Mouse (Mus musculus): ENCODE measurements around the gene 1190007I07Rik. TPM values are rescaled to one million over a fixed set of nuclear protein-coding genes. Genes with fewer than 3 reads are reported as not detected.

Gene 1190007I07Rik
- total RNA-seq (2022), result 10 to 100 TPM; 21.7 to 25.7 (median 22.3) TPM

GRCm38 (mm10) chr10:82622671-82623552 lies at the start of gene 1190007I07Rik:
TSS of gene 1190007I07Rik (minus strand) at chr10:82623228.
- peak; percentile 87 for DNase-seq

- no peak for DNase-seq
Measured at GRCm38 (mm10) chr10:82670205-82670604, 47.2 kb upstream of the 1190007I07Rik start.

GRCm38 (mm10) chr10:82666436-82667234 lies 43.6 kb upstream of the 1190007I07Rik start:
- peak; percentile 69 for DNase-seq

GRCm38 (mm10) chr10:82665951-82666350 lies 42.9 kb upstream of the 1190007I07Rik start:
- DNase-seq, result no peak

- no peak for DNase-seq
Measured at GRCm38 (mm10) chr10:82663289-82663688, 40.3 kb upstream of the 1190007I07Rik start.

DNA sequence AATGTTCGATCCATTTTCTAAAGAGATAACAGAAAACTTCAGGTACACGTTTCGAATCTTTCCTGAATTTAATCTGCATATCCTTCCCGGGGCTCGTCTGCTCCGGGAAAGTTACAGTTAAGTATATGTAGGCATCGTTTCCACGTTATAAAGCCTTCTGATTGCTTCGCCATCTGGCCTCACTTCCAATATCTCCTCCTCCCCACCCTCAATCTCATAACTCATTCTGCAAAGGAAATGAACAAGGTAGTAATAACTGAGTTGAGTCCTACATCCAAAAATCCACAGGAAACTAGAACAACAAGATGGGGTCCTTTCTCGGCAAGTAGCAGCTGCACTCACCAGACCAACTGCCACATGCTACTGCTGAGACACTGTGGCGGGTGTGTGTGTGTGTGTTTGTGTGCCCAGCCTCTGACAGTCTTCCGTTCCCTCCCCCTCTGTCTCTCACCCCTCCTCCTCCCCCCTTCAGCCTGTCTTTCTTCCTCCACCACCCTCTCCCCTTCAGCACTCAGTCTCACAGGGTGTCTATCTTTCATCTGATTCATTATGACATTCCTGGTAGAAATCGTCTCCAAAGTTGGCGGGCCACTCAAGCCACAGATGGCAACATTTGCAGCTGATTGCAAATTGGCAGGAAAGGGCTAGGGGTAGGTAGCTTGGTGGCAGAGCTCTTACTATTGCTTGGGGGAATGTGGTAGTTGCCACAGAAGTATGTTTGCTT lies 39.4 kb upstream of the 1190007I07Rik start:
- no peak for DNase-seq

DNA sequence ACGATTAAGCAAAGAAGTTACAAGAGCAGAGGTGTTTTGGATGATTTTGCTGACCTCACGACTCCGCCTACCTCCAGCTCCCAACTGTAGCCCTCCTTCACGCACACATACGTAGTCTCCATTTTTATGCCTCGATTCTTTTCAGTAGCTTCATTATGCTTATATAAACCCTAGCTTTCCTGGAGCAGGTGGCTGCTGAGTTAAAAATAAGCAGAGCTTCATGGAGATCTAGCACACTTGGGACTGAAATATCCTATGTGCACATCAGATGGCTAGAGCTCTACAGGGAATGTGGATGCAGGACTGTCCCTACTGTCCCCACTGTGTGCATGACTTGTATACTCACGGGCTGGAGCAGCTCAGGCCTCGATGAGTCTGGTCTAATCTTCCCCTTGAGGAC lies 38.8 kb upstream of the 1190007I07Rik start:
- DNase-seq, result no peak

DNA sequence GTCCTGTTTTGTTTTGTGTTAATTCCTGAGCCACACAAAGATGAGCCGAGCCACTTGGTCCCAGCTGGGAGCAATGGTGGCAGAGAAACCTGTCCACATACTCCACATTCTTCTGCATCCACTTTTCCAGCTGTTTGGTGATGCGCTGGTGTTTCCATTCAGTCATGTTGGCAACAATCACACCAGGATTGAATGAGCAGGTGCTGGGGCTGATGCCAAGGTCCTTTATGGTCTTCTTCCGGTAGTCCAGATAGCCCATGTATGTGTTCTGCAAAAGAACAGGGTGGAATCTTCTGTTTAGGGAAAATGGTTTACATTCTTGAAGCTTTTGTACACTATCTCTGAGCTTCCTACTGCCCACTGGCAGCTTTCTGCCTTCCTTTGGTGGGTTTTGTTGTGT lies 31.6 kb upstream of the 1190007I07Rik start:
- no peak for DNase-seq

DNA sequence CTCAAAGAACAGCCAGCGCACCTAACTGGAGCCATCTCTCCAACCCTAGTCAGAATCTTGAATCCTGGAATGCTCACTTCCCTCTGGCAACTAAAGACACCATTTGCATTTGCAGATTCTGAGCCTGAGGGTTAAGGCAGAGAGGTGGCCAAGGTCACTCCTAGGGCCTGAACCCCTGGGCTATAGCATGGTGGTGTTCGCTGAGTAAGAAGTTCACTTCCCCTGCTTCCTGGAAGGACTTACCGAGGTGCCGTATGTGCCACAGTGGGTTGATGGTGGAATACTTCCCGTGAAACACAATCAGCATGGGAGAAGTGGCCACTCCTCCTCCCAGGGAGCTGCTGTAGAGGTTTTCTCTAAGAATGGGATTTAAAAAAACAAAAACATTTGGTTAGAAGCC lies 29.6 kb upstream of the 1190007I07Rik start:
- no peak for DNase-seq

GRCm38 (mm10) chr10:82651221-82651620 lies 28.2 kb upstream of the 1190007I07Rik start:
- DNase-seq, result no peak

DNA sequence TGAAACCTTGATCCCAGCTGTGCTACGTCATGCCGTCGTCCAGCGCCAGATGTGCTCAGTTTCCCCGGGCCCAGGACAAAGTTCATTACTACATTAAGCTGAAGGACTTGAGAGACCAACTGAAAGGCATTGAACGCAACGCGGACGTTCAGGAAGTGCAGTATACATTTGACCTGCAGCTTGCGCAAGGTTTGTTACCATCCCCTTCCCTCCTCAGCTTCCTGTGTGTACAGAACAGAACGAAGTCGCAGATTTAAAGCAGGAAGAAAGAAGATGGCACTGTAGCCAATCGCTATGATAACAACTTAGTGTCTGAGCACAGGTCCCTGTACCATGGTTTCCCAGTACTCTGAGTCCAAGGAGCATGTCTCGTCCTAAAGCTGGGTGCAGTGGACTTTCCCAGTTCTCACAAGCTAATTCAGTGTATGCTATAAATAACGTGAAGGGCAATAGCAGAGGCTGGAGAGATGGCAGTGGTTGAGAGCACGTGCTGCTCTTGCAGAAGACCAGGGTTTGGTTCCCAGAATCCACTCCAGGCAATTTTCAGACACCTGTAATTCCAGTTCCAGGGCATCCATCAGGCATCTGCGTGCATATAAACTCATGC lies 24.3 kb upstream of the 1190007I07Rik start:
- DNase-seq, result no peak

- no peak for DNase-seq
Measured at GRCm38 (mm10) chr10:82646083-82646482, 23.1 kb upstream of the 1190007I07Rik start.

GRCm38 (mm10) chr10:82641481-82641880 lies 18.5 kb upstream of the 1190007I07Rik start:
- no peak for DNase-seq

GRCm38 (mm10) chr10:82639032-82639698 lies 16.1 kb upstream of the 1190007I07Rik start:
- no peak for DNase-seq

DNA sequence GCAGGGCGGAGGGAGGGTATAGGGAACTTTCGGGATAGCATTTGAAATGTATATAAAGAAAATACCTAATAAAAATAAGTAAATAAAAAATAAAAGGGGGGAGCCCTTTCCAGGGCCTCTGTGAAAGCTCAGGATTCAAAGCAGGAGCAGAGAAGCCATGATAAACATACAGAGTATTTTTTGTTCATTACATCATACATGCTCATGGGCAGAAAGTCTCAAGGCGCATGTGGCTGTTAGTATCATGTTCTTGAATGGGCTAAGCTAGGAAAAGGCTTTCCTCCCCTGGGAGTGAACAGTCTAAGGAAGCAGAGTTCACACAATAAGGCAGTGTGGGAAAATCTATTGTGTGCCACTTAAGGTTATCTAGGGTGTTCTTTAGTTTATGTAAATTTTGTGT lies 13.3 kb upstream of the 1190007I07Rik start:
- no peak for DNase-seq

DNA sequence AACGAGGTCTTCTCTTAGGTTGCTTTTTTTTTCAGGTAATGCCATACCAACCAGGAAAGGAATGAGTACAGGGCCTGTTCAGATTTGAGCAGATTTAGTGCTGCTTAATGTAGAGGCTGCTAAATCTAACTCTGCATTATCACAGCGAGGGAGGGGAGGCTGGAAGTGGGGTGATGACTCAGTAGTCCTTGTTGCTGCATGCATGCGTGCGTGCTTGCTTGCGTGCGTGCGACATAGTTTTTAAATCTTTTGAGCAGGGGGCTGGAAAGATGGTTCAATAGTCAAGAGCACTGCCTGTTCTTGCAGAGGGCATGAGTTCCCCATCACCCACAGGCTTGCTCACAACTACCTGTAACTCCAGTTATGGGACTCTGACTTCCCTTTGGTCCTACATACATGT lies 11.3 kb upstream of the 1190007I07Rik start:
- no peak for DNase-seq

GRCm38 (mm10) chr10:82632496-82633280 lies 9.7 kb upstream of the 1190007I07Rik start:
- no peak for DNase-seq

DNA sequence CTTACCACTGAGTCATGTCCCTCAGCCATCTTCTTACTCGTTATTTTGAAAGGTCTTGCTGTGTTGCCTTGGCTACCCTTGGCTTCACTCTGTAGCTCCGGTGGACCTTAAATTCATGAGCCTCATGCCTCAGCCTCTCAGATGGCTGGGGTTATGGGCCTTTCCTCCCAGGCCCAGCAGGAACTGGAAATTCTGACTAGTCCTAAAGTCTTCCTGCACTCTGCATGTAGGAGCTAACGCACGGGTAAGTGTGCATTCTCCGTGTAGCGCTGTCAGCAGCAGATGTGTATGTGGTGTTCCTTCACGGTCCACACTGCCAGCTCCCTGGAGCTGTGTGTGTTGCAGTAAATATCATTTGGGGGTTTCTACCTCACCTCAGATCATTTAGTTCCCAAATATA lies 8.1 kb upstream of the 1190007I07Rik start:
- no peak for DNase-seq

DNA sequence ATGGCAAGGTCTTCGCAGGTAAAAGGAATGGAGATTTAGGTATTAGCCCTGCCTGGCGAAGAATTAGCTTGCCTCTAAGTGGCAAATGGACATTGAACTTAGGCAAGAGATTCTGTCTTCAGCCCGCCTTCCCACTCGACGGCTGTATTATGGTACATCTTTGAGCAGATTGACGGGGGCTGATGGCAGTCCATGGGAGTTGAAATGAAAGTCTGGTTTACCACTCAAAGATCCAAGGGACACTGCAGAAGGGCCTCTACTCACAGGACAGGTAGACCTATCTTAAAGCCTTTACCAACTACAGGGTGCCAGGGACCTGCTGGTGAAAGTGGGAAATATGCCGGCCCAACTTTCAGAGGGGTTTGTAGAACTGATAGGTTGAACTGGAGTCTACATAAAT lies 7.5 kb upstream of the 1190007I07Rik start:
- no peak for DNase-seq

- DNase-seq, result peak; percentile 89
Measured at GRCm38 (mm10) chr10:82629586-82630255, 6.7 kb upstream of the 1190007I07Rik start, which contains the start of gene Tdg. TSS of gene Tdg (plus strand) at chr10:82629828.
